Mouse (Mus musculus) E14TG2a.4 (cell line): ENCODE measurements around the gene Synj2.

Experiments used
- H3K27me3 ChIP-seq: 2 replicates; pipeline ENCODE4 v1.6.1; 2014; ENCODE audit warnings: low read length, control low read depth; ENCODE audit not compliant: insufficient read depth
- H3K36me3 ChIP-seq: 2 replicates; pipeline ENCODE4 v1.6.1; 2014; ENCODE audit warnings: low read length, control low read depth; ENCODE audit not compliant: insufficient read depth
- H3K4me1 ChIP-seq: replicated peaks from 2 replicates; pipeline ENCODE4 v1.6.1; 2014; ENCODE audit warnings: low read depth, low read length, control low read depth
- H3K4me3 ChIP-seq: replicated peaks from 2 replicates; pipeline ENCODE4 v1.5.1; 2014; ENCODE audit warnings: mild to moderate bottlenecking, low read length
- H3K9me3 ChIP-seq: 2 replicates; pipeline ENCODE4 v1.6.1; 2014; ENCODE audit warnings: low read length, control low read depth
- CTCF ChIP-seq: conservative IDR thresholded peaks from 2 replicates; pipeline ENCODE4 v1.5.1; 2014; ENCODE audit warnings: low read length
- NANOG ChIP-seq: IDR thresholded peaks from 2 replicates; pipeline ENCODE4 v1.6.1; 2014; ENCODE audit warnings: borderline replicate concordance, low read length, mixed read lengths
- POU5F1 ChIP-seq: IDR thresholded peaks from 2 replicates; pipeline ENCODE4 v1.6.1; 2014; ENCODE audit warnings: low read length, borderline replicate concordance

Synj2 gene

DNA sequence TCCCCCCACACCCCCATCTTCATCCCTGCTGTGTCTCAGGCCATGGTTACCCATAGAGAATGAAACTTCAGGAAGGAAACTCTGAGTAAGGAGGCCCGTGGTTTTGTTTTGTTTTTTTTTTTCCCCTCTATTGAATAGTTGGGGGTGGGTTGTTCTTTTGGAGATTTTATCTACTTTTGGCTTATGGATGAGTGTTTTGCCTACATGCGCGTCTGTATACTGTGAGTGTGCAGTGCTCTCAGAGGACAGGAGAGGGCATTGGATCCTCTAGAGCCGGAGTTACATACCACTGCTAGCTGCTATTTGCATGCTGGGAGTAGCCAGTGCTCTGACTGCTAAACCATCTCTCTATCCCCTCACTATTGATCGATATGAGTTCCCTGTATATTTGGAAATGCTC is 39.7 kb upstream of the Synj2 start:
- Histone ChIP-seq H3K4me1 (peaks cover 50% of the 10 kb centered on the region), H3K36me3 (peaks cover 13% of the 10 kb centered on the region; the same call in 1 of the 2 replicates), H3K9me3 (no peaks in the 10 kb centered on the region), H3K4me3 (no peak overlapping the region), H3K27me3 (no peaks in the 10 kb centered on the region)
- TF ChIP-seq POU5F1 (no peak), NANOG (no peak), CTCF (no peak)

DNA sequence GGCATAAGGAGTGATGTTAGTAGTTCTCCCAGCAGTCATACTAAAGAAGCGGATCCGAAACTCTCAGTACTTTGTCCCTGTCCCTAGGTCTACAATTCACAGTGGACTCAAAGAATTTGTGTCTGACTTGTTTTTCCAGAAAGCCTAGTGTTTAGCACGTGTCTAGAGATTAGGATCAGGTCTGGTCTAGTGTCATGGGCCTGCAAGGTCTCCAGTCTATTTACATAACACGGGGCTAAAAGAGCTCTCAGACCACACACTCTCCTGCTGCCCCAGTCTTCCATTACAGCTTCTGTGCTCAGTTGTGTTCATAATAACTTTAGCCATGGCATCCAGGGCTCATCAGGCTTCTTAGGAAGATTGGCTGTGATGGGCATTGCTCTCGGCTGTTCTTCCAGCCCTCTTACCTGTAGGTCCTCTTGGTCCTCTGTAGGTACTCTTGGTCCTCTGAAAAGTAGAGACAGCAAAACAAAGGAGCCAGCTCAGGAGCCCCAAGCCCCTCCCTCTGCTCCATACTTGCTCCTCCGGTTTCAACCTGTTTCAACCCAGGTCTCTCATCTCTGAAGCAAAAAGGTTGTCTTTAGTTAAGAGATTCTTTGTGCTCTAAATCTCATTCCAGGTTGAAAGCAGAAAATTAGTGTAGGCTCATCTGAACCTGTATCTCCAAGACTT is 37.3 kb upstream of the Synj2 start:
- Histone ChIP-seq H3K27me3 (no peaks in the 10 kb centered on the region), H3K4me1 (peaks cover 43% of the 10 kb centered on the region), H3K9me3 (no peaks in the 10 kb centered on the region), H3K36me3 (peaks cover 15% of the 10 kb centered on the region; the same call in 1 of the 2 replicates), H3K4me3 (no peak overlapping the region)
- TF ChIP-seq NANOG (no peak), POU5F1 (no peak), CTCF (no peak)

DNA sequence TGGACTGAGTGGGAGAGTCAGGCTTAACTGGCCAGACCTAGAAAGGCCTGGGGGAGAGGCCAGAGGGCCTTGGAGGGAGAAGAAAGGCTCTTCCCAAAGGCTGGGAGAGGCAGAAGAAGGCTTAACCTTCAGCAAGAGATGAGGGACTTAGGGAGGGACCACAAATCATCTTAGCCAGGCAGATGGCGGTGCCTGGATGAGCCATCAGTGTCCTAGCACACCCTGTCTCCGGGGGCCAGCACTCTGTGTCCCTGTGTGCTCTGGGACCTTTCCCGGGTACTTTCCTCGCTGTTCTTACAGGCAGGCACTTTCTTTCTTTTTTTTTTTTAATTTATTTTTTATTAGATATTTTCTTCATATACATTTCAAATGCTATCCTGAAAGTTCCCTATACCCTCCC is 31.4 kb upstream of the Synj2 start:
- TF ChIP-seq NANOG (no peak), CTCF (no peak), POU5F1 (no peak)
- Histone ChIP-seq H3K4me3 (no peak overlapping the region), H3K36me3 (peaks cover 9% of the 10 kb centered on the region; the same call in 1 of the 2 replicates), H3K4me1 (peaks cover 3% of the 10 kb centered on the region), H3K9me3 (no peaks in the 10 kb centered on the region), H3K27me3 (no peaks in the 10 kb centered on the region)

DNA sequence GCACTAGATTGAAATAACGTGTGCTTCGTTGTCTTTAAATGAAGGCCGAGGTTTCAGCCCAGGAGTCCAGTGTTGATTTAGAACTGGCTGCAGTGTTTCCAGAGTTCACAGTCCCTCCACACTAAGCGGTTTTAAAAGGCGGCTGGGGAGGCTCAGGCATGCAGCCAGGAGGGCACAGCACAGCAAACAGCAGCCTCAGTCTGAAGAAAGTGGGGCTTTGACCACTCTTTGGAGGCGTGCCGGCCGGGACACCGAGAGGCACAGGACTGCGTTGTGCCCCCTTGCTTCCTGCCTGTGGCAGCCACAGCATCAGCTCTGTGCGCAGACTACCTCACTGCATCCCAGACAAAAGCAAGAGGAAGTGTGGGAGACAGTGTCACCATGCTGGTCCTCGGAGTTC is 29.5 kb upstream of the Synj2 start:
- Histone ChIP-seq H3K36me3 (peaks cover under 1% of the 10 kb centered on the region; the same call in 1 of the 2 replicates), H3K4me3 (0 out of 2 replicates have a peak overlapping the region, but pooled peaks have one; percentile 39), H3K9me3 (no peaks in the 10 kb centered on the region), H3K4me1 (peaks cover 3% of the 10 kb centered on the region), H3K27me3 (no peaks in the 10 kb centered on the region)
- TF ChIP-seq POU5F1 (no peak), NANOG (no peak), CTCF (no peak)

DNA sequence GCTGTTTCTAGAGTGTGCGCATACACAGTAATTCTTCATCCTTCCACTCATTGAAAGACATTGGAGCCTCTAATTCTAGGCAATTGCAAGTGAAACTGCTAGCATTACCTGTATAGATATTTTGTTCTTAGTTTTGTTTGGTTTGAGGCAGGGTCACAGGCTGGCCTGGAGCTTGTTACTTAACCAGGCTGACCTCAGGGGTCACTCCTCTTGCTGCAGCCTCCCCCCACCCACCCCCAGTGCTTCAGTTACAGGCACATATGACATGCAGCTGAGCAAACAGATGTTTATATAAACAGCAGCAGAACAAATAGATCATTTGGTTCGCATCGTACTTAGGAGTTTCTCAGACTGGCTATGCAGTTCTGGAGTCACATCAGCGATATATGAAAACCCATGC is 28.3 kb upstream of the Synj2 start:
- Histone ChIP-seq H3K4me1 (peaks cover 3% of the 10 kb centered on the region), H3K27me3 (no peaks in the 10 kb centered on the region), H3K36me3 (no peaks in the 10 kb centered on the region), H3K9me3 (no peaks in the 10 kb centered on the region), H3K4me3 (no peak overlapping the region)
- TF ChIP-seq POU5F1: no peak
- no peak for TF ChIP-seq NANOG
- no peak for TF ChIP-seq CTCF

DNA sequence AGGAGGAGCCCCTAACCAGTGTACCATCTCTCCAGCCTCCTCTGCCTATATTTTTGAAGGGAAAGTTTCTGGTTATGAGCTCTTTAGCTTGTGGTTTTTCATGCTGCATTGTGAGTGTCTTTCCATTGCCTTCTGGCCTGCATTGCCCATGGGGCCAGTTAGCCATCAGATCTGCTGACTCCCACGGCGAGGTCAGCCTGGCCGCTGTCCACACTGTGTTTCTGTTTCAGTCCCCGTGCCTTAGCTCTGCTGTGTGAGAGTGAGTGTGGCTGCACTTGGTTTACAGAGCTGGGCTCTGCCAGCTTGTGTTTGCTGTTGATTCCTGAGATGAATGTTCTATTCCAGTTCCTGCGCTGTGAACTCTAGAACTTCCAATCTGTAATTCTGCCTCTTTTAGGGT is 26.9 kb upstream of the Synj2 start:
- Histone ChIP-seq H3K27me3 (no peaks in the 10 kb centered on the region), H3K9me3 (no peaks in the 10 kb centered on the region), H3K36me3 (peaks cover 9% of the 10 kb centered on the region), H3K4me3 (no peak overlapping the region), H3K4me1 (peaks cover 3% of the 10 kb centered on the region)
- TF ChIP-seq CTCF: no peak
- no peak for TF ChIP-seq NANOG
- no peak for TF ChIP-seq POU5F1

DNA sequence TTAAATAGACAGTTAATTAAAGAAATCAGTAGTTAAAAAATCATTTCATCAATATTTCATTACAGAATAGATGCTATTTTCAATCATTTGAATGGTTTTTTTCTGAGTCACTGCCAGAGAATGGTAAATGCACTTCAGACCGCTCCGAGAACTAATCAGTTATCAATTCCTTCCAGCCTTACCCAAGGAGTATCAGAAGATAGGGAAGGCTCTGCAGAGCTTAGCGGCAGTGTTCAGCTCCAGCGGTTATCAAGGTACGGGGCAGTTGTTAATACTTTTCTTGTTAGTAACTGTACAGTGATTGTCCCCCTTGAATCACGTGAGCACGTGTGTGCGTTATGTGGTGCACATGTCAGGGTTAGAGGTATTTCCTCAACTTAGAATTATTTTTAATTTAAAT is 19.1 kb upstream of the Synj2 start:
- H3K9me3 ChIP-seq: no peaks in the 10 kb centered on the region
- TF ChIP-seq NANOG (no peak), CTCF (no peak), POU5F1 (no peak)
- no peaks in the 10 kb centered on the region for H3K27me3 ChIP-seq
- no peak overlapping the region for H3K4me3 ChIP-seq
- H3K4me1 ChIP-seq: peaks cover 14% of the 10 kb centered on the region
- H3K36me3 ChIP-seq: peaks cover 33% of the 10 kb centered on the region

DNA sequence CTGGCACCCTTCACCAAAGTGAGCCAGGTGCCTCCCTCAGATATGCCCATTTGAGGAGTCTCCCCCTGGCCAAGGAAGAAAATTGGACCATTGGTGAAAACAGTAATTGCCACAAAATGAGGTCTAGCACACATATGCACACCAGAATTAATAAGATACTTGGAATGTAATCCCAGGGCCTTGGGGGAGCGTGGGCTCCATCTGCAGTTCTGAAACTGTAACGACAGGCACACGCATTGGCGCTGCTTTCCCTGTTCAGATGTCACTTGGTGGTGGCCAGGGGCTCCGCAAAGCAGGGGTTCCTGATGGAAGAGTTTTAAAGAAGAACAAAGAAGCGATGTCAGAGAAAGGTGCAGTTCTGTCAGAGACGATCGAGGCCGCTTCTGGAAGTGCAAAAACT is 17.8 kb upstream of the Synj2 start:
- no peak overlapping the region for H3K4me3 ChIP-seq

DNA sequence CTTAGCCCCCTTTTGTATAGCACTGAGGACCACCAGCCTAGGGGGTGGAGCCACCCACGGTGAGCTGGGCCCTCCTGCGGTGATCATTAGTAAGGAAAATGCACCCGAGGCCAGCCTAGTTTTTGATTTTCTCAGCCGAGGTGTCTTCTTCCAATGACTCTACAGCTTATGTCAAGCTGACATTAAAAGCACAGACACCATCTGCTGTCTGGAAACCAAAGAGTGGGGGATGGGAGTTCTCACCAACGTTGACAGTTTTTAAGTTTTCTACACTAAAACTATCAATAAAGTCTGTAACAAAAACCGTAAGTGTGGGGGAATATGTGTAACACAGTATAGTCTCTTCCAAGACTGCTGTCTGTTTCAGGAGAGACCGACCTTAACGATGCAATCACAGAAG is 16.8 kb upstream of the Synj2 start:
- no peaks in the 10 kb centered on the region for H3K27me3 ChIP-seq
- no peaks in the 10 kb centered on the region for H3K9me3 ChIP-seq
- no peak overlapping the region for H3K4me3 ChIP-seq
- peaks cover 14% of the 10 kb centered on the region for H3K4me1 ChIP-seq
- TF ChIP-seq CTCF: no peak
- no peak for TF ChIP-seq POU5F1
- no peak for TF ChIP-seq NANOG
- H3K36me3 ChIP-seq: peaks cover 28% of the 10 kb centered on the region

More for the DNA sequence above, 17.8 kb upstream of the Synj2 start:
- TF ChIP-seq POU5F1: no peak
- TF ChIP-seq CTCF: peak; percentile 64
- Histone ChIP-seq H3K36me3 (peaks cover 38% of the 10 kb centered on the region), H3K9me3 (no peaks in the 10 kb centered on the region), H3K4me1 (peaks cover 14% of the 10 kb centered on the region), H3K27me3 (no peaks in the 10 kb centered on the region)
